Mouse (Mus musculus): Measurements from ENCODE around the gene Vps29.
"Not testable (repeated sequence)": the region's sequence is repeated elsewhere in the genome, so short reads cannot be mapped to it uniquely, and the experiment has no call there.

Gene Vps29

DNA sequence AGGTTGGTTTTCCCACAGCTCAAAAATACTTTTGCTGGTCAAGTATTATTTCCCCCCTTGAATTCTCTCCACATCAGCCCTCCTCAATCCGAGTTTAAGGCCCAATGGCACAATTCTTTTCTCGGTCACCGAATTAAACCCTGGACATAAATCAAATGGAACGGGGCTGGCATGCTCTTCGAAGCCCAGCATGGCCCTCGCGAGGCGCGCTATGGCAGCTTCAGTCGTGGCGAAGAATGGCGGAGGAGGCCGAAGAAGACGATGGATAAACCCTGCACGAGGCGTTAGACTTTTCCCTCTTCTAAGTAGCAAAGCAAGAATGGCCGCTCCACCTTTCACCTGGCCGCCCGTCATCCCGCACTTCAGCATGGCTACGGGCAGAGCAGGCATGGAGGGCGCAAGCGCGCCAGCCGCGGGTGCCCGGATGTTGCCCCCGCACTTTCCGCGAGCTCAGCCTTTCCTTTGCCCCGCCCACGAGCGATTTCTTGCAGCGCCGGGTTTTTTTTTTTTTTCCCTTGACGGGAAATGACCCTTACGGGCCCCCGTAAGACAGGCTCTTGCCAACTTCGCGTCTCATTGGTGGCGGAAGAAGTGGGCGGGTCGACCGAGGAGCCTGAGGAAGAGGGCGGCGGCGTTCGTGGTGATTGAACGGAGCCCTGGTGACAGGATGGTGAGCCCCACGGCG is at the start of gene Vps29, which contains the start of gene Rad9b:
TSS of gene Vps29 (plus strand) at position 563 of the 685 bp plus-strand sequence.
TSS of gene Rad9b (minus strand) at position 427 of the 685 bp plus-strand sequence.
- DNase-seq (ENCODE audit: low read depth, low spot score) = peak; percentile 100

DNA sequence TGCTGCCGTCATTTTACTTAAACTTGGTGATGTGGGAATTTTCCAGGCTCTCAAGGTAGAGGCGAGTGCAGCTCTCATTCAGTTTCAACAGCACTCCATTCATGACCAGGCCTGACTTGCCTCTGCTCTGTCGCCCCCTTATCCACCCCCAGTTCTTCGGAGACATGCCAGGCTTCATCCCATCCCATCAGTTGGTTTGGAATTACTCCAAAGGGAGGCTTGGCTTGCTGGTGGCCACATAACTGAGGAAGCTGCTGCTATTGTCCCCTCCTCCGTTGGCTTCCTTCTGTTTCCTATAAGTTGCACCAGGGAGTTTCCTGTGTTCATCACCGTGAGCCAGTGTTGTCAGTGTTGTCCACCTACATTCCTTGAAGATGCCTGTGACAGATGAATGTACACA is 49.6 kb upstream of the Vps29 start:
- no peak for DNase-seq (ENCODE audit: low read depth, low spot score)

DNA sequence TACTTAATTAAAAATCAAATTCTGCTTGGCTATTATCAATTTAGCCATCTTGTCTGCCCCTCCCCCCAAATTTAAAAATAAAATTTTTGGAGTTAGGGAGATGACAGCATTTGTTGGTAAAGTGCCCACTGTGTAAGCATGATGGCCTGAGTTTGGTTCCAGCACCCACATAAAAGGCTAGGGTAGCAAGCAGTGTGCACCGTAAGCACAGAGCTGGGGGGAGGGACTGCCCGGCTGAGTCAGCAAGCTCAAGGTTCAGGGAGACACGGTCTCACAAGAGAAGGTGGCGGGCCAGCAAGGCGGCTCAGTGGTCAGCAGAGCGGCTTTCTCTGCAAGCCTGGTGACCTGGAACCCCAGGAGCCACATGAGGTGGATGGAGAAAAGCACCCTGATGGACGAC is 48.7 kb upstream of the Vps29 start:
- no peak for DNase-seq (ENCODE audit: low read depth, low spot score)

DNA sequence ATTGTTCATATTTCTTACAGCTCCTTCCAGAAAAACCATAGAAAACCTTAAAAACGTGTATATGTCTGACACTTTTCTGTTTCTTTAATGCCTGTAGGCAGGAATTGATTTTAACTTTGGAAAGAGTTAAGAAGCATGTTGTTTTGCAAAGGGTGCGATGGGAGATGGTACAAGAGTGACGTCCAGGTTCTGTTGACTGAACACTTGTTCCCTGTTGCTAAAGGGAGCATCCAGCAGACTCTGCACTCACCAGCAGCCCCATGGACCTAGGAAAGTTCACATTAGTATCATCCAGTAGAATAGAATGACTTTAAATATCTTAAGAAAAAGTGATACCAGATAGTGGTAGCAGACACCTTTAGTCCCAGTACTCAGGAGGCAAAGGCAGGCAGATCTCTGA is 47.6 kb upstream of the Vps29 start:
- no peak for DNase-seq (ENCODE audit: low read depth, low spot score)

DNA sequence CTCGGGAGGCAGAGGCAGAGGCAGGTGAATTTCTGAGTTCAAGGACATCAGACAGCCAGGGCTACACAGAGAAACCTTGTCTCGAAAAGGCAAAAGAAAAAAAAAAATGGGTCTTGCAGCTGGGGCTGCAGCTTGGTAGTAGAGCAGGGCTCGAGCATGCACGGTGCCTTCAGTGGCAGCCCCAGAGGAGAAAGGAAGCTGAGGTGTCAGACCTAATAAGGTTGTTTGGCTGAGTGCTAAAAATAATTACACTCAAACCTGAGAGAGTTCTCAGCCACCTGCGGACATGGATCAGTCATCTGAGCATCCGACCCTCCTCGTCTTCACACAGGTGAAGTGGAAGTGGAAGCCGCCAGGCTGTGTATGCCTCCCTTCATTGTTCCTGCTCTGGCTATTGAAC is 43.5 kb upstream of the Vps29 start:
- peak; percentile 39 for DNase-seq (ENCODE audit: low read depth, low spot score)

DNA sequence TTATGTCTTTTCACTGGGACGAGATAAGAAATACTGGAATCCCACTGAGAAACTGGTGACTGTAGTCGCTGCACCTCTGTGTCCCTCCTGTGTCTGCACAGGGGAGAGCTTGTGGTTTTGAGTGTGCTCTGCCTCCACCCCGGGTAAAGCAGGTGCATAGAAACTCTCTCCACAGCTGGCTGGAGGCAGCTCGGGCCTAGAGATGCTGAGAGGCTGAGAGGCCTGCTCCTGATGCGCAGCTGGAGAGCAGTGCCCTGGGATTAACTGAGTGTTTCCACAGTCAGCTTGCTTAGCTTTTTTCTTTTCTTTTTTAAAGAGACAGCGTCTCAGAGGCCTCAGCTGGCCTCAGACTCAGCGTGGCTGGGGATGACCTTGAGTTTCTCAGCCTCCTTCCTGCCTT is 42.5 kb upstream of the Vps29 start:
- DNase-seq (ENCODE audit: low read depth, low spot score) = peak; percentile 24

DNA sequence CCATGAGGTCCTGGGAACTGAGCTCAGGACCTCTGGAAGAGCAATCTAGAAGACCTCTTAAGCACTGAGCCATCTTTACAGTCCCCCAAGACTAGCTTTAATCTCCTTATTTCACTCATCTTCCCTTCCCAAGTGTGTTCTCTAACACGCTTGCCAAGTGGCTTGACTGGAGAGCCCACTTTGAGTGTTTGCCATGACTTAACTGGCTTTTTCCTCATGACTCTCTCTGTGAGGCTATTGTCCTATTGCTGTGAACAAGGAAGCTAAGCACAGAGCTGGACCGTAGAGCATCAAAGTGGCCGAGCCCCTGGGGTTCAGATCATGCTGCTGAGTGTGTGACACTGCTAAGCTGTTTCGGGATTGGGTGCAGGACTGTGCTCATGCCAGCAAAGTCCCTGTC is 41.8 kb upstream of the Vps29 start:
- no peak for DNase-seq (ENCODE audit: low read depth, low spot score)

DNA sequence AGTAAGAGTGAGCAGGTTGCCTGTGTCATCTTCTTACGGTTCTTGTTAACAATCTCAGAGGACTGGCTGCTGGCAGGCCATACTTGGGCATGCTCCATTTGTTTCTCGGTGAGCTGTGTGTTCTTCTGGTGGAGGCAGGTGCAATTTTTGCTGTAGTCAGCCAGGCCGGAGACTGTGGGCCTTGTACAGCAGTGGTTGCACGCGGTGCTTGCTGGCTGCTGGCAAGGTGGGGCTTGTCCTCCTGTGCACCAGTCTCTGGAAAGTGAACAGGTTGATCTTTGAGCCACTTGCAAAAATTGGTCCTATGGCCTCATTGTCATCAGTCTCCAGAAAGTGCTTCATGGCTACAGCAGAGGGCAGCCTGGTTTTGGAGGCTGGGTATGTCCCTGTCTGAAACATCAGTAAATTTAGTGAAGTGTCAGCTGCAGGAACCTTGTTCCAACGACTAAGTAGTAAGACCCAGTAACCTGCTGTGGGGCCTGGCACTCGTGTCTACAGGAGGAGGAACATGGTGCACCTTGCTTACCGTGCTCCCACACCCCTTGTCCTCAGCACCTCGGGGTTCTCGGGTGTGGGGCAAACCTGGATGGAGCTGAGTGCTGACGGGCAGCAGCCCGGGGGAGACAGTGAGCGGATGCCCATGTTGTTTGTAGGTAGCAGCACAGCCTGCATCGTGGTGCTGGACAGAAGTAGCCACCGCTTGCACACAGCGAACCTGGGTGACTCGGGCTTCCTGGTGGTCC is 41.1 kb upstream of the Vps29 start:
- no peak for DNase-seq (ENCODE audit: low read depth, low spot score)

DNA sequence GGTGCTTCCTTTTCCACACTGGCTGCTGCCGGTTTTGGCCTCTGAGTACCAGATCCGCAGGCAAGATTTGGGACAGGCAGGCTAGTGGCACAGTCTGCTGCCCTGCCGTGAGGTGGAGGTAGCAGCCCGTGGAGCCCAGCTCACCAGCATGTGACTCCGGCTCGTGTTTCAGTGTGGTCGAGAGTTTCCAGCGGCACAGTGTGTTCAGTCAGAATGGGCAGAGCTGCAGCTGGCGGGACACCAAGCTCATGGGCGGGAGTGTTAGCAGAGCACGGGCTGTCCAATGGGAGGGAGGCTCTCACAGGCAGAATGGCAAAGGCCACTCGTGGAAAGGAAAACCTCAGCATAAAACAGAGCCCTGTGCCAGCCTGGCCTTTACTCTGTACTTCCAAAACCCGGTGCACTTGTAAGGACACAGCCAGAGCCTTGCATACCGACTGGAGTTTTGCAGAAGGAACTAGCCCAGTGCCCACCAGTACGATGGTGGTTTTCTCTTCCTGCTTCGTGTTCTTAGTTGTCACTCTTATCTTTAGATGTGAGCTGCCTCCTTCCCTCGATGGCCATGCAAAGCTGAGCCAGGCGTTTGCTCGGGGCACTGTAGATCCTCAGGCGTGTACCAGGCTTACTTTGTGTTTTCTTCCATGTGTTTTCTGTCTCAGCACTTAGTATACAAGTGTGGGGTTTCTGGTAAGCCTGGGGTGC is 39.1 kb upstream of the Vps29 start:
- DNase-seq (ENCODE audit: low read depth, low spot score) = peak; percentile 52

DNA sequence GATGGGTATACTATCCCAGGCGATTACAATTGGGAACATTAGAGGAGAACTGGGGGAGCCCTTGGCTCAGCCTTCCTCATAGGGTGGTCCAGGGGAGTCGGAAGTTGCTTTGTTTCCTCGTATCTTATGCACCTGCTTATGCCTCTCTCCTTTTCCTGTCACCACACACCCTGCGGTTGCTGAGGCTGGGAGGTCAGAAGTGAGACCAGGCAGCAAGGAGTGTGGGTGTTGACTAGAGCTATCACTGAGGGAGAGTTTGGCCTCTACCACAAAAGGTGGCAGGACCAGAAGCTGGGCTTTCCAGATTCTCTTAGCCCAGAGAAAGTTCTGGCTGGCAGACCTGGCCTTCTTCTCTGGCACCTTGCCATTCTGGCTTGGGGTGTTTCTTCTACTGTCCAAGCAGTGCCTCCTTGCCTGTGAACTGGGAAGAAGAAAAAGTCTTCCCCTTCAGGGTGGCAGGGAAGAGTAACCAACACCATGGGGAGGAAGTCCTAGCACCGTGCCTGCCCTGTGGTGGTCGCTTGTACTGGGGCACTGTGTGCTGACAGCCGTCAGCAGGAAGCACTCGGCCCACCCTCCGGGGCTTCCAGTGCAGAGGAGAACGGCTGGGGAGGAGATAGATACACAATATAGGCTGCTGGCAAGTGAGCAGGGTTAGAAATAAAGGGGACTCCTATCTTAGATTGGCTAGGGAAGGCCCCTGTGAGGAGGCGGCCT is 36.7 kb upstream of the Vps29 start:
- DNase-seq (ENCODE audit: low read depth, low spot score) = peak; percentile 32

DNA sequence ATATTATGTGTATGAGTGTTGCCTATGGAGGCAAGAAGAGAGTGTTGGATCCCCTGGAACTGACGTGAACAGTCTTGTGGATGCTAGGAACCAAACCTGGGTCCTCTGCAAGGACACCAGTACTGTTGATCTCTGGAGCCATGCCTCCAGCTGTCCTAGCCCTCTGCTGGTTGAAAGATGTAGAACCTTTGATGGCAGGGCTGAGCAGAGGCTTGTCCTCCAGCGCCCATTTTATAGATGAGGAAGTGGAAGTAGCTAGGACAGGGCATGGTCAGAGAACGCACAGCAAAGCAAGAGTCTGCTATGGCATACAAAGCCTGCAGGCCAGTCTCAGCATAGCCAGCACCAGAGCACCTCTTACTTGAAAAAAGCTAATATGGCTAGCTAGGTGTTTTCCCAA is 36.1 kb upstream of the Vps29 start:
- DNase-seq (ENCODE audit: low read depth, low spot score) = peak; percentile 75

DNA sequence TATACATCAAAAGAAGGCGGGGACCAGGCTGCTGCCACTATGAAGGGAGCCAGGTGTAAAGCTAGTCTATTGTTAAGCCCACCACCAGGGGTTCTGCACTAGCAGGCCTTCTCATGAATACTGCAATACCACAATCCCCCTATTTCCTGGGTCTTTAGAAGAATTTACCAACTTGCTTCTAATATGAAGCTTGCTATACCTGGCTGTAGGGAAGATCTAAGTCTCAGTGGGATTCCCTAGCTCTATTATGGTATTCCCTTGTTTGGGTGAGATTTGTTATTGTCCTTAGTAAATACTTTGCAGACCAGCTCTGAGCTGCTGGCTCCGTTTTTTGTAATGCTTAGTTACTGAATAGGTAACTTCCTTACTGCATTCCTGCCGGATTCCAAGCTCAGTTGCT is 35.2 kb upstream of the Vps29 start:
- DNase-seq (ENCODE audit: low read depth, low spot score) = not testable (repeated sequence)

DNA sequence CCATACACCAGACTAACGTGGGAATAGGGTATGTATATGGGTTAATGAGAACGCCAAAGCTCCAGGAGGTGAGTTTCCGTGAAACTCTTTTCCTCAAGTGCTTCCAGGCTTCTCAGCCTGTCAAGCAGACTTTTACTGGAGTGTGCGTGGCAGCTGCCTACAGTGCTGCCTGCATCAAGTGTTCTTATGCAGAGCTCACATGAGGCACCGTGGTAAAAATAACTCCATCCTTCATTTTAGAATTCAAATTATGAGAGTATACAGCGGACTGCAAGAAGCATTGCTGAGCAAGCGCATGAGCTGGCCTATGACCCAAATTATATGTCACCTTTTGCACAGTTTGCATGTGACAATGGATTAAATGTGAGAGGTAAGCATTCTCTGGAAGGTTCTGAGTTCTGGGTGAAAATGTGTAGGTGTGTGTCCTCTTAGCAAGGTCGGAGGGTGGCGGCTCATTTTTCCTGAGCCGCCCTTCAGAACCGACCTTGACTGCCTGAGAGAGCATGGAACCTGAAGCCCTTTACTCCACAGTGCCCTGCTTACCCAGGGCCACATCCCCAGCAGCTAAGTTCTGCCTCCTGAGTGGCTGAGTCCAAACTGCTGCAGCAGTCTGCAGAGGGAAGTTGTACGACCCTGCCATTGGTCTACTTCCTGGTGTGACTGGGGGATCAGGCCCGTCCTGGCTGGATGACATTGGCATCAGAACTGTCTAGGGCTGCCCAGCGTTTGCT is 34.5 kb upstream of the Vps29 start:
- no peak for DNase-seq (ENCODE audit: low read depth, low spot score)

DNA sequence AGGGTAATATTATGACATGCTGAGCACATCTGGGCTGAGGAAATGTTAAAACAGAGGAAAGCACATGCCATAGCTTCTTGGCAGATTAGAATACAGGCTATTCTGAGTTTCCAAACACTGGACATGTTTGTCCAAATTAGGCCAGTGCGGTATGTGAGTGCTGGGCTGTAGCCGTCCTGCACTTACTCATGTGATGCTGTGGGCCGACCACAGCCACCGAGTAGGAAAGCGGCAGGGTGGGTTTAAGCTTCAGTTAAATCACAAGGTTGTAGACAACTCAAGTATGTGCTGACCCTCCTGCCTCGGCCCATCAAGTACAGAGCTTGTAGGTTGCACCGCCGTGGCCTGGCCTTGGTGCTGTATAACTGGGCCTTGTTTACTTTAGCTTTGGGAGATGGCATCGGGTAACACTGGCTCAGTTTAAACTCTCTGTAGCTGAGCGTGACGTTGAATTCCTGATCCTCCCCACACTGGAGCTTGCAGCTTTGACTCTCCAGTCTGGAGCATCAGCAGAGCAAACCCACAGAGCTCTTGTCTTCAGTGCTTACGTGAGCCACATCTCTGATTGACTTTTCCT is 33.9 kb upstream of the Vps29 start:
- no peak for DNase-seq (ENCODE audit: low read depth, low spot score)

DNA sequence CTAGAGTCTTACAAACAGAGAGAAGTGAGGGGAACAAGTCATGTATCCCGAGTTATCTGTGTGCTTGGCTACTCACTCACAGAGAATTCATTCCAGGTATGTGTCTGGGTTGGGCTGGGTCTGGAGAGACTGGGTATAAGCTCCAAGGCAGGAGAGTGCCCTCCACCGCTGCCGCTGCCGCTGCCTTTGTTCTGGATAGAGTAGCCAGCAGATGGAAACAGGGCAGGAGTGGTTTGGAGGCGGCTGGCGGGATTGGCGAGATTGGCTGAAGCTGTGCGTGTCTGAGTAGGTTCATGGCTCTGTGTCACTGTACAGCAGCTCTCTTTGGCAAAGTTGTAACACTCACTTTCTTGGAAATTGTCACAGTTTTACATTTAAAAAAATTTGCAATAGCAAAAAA is 30.6 kb upstream of the Vps29 start:
- no peak for DNase-seq (ENCODE audit: low read depth, low spot score)

DNA sequence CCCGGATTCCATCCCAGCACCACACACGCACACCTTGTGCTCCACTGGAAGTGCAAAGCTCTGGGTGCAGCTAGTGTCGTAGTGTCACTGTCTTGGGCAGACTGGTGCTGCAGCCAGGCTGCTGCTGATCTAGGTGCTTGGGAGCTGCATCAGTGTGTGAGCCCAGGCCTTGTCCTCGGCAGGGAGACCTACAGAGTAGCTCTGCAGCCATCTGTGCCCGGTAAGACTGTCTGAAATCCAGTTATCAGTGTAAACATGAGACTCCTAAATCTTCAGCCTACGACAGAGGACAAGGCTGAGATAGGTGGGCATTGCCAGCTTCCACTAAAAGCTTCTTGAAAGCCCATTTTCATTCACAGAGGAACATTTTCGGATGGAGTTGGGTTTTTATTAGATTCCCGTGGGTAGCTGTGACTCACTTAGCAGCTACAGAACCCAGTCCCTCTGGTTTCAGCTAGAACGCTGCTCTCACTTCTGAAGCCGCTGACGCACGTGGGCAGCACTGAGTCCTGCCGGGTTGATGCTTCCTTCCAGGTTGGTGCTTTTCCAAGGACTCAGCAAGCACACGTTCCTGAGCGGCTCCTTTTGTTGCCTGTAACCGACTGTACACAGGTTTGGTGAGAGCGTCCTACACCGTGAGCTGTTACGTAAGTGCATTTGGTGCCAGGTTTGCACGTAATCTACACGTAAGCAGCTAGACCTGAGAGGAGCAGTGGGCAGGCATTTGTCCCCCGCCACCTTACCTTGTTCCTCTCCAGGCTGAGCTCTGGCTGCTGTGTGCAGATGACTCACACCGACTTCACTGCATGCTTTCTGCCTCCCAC is 29.3 kb upstream of the Vps29 start:
- no peak for DNase-seq (ENCODE audit: low read depth, low spot score)

DNA sequence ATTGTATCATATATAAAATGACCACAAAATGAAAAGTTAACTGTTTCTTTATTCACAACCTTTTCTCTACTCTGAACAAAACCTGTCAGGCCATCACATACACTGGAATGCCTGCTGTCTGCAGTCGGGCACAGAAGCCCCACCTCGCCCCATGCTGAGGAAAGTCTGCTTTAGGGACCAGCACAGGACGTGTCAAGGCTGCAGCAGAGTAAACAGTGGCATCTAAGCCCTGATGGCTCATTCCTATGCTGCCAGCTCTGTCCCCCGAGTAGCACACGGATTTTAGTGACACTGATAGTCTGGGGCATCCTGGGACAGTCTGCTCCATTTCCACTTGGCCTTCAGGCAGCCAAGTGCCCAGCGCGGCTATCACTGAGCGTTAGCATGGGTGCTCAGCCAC is 28.7 kb upstream of the Vps29 start:
- DNase-seq (ENCODE audit: low read depth, low spot score) = no peak

DNA sequence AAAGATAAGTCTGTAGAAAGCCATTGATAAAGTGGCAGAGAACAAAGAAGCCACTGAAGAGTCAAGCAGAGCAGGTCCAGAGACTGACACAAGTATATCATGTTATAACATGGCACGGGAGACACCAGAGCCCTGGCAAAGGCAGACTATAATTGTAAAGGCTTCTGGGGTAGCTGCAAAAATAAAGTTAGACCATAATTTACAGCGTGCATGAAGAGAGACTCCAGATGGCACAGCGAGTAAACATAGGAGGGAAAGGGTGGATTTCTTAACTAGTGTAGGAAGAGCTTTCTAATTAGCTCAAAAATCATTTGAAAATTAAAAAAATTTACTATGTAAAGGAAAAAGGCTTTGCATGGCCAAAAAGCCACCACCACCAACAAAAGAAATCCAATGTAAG is 26.9 kb upstream of the Vps29 start:
- DNase-seq (ENCODE audit: low read depth, low spot score) = no peak

DNA sequence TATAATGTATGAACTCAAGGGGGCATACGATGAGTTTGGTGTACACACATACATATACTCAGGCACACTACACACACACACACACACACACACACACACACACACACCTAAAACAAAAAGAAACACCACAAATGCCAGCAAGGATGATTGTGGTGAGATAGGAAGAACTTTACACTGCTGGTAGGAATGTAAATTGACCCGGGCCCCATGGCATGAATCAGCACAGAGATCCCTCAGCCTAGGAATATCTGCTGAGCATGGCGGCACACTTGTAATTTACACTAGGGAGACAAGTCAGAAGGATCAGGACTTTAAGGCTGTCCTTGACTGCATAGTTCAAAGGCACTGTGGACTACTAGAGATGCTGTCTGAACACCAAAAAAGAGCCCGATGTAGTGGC is 23.9 kb upstream of the Vps29 start:
- DNase-seq (ENCODE audit: low read depth, low spot score) = no peak

DNA sequence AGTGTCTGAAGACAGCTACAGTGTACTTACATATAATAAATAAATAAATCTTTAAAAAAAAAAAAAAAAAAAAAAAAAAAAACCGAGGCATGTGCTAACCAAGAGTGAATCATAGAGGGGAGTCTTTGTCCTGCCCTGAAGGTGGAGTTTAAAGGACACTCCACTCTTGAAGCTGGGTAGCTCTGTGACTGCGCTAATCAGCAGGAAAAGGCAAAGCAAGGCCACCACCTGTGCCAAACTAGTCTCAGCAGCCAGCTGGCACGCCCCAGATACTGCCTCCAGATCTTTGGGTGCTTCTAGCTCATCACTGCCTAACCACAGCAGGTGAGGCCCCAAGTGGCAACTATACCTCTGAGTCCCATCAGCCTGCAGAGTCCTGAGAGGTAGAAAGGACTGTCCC is 19.5 kb upstream of the Vps29 start:
- DNase-seq (ENCODE audit: low read depth, low spot score) = no peak

Measured in CD4-positive helper T cell, adult 2 months (primary cell).